Mouse (Mus musculus): ENCODE results near the gene Gpr146.

DNA sequence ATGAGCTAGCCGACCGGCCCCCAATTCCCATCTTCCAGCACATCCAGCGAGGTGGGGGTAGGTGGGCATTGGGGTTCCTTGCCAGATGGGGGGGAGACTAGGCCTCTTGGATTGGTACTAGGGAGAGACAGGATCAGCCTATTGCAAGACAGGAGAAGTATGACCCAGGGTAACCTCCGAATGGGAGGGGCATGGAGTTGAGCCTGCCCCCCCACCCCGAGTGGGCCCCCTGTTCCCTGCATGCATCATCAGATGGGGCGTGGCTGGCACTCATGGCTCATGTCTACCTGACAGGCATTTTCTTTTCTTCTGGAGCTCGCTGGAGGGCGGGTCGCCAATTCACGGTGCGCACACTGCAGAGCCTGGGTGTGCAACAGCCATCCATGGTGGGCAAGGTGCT is 23.6 kb upstream of the Gpr146 start:
- TF ChIP-seq CTCF (IDR thresholded peaks at IDR 0.05; ENCODE audit: insufficient read depth, low read depth, low read length) (no peak), POLR2A (IDR thresholded peaks at IDR 0.05; ENCODE audit: insufficient read depth, low read depth, low read length) (no peak)
